14 mouse cellular contexts compared by ENCODE assay signal in the genomic region with DNA sequence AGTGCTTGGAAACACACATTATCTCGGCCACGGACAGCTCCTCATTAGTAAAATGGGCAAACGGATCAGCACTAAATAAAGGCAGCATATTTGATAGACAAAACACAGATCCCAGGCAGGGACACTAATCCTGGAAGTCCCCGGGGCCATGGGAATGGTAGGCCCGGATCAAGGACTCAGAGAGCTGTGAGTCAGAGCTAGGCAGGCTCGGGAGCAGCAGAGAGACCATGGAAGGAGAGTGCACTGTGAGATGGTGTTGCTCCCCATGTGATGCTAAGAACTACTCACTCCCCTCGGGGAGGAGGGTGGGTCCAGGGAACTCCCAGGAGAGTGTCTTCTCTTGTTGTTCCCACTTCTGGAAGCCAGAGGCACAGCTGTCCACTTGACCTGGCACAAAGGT.
A peak's percentile ranks its signal among the peaks of the same experiment; 100 is the strongest.
DNase-seq lines count a peak whose midpoint lies in the region.
"Had no signal": no experiment of that assay in that cellular context is flagged by ENCODE, and none has a peak within 500 bp of the region (broad histone marks: within the 10 kb centered on the region; RNA-seq: fewer than 3 reads in every experiment).

No protein-coding gene starts in this region.

- DNase-seq in adrenal gland, adult (ENCODE audit: inconsistent age in 2 of 2, low spot score in 1 of 2): peak; percentile 82 to 89
- DNase-seq in adrenal gland, postnatal 4 days (ENCODE audit: low spot score in 2 of 2): no peak
- peak; percentile 22 for DNase-seq in Muller cell, postnatal 12 days (ENCODE audit: inconsistent ontology term)
- DNase-seq in adrenal gland, adult 8-10 months: peak; percentile 67
- DNase-seq in adrenal gland, postnatal 36 days: peak; percentile 72 to 75
- DNase-seq in embryo, embryonic 10.5 days (ENCODE audit: low spot score): no peak
- DNase-seq in neural tube, embryonic 10.5 days (ENCODE audit: extremely low spot score, low spot score): no peak
- DNase-seq: cerebellum, adult 11 months; cerebellum, adult 8-10 months; cerebellum, postnatal 14 days; forebrain, postnatal 0 days; gastrocnemius, postnatal 36 days; heart, adult 2 months; kidney, adult 2 months had no signal

Comparison
In these comparisons a context has a peak if more than half of its experiments do, and no peak if none do; other contexts are left out.
1. DNase-seq: peak in adrenal gland, adult (2 of 2), Muller cell, postnatal 12 days (single experiment), adrenal gland, adult 8-10 months (single experiment) and adrenal gland, postnatal 36 days (2 of 2); none in adrenal gland, postnatal 4 days (0 of 2), embryo, embryonic 10.5 days (single experiment) and neural tube, embryonic 10.5 days (single experiment).